Mouse (Mus musculus): ENCODE measurements around the gene Epha1. TPM values are rescaled to one million over a fixed set of nuclear protein-coding genes. Genes with fewer than 3 reads are reported as not detected.

The Epha1 gene
- polyA plus RNA-seq, 1 experiment from 2014 or later, result 9.4 TPM

Other genes with a start within 250 kb of the Epha1 start
- gene Tas2r139, start 232.3 kb downstream of the Epha1 start, polyA plus RNA-seq (2015; fragmentation: Nextera tagmentation; extraction: Ambion mirVana), result not detected in 2 replicates
- gene Tas2r144, start 157.9 kb downstream of the Epha1 start, polyA plus RNA-seq (2015; fragmentation: Nextera tagmentation; extraction: Ambion mirVana), result not detected in 2 replicates
- 22.6 and 25.6 TPM in 2 replicates for gene Gstk1, start 127.3 kb downstream of the Epha1 start, polyA plus RNA-seq (2015; fragmentation: Nextera tagmentation; extraction: Ambion mirVana)
- 0.93 and 0.99 TPM in 2 replicates for gene Tmem139, start 111.3 kb downstream of the Epha1 start, polyA plus RNA-seq (2015; fragmentation: Nextera tagmentation; extraction: Ambion mirVana)
- 63.0 and 64.7 TPM in 2 replicates for gene Casp2, start 108.3 kb downstream of the Epha1 start, polyA plus RNA-seq (2015; fragmentation: Nextera tagmentation; extraction: Ambion mirVana)
- gene Clcn1, start 86.6 kb downstream of the Epha1 start, polyA plus RNA-seq (2015; fragmentation: Nextera tagmentation; extraction: Ambion mirVana), result 0.32 and 0.46 TPM in 2 replicates
- 0.45 and 0.56 TPM in 2 replicates for gene Fam131b, start 48.6 kb downstream of the Epha1 start, polyA plus RNA-seq (2015; fragmentation: Nextera tagmentation; extraction: Ambion mirVana)
- gene Zyx, start 23.6 kb downstream of the Epha1 start, polyA plus RNA-seq (2015; fragmentation: Nextera tagmentation; extraction: Ambion mirVana), result 118 and 123 TPM in 2 replicates
- not detected in 2 replicates for gene Tas2r143, start 27.0 kb upstream of the Epha1 start, polyA plus RNA-seq (2015; fragmentation: Nextera tagmentation; extraction: Ambion mirVana)
- not detected in 2 replicates for gene Tas2r135, start 32.2 kb upstream of the Epha1 start, polyA plus RNA-seq (2015; fragmentation: Nextera tagmentation; extraction: Ambion mirVana)
- gene Tas2r126, start 61.3 kb upstream of the Epha1 start, polyA plus RNA-seq (2015; fragmentation: Nextera tagmentation; extraction: Ambion mirVana), result not detected in 2 replicates
- not detected in 2 replicates for gene Olfr458, start 91.9 kb upstream of the Epha1 start, polyA plus RNA-seq (2015; fragmentation: Nextera tagmentation; extraction: Ambion mirVana)
- not detected in 2 replicates for gene Olfr457, start 103.1 kb upstream of the Epha1 start, polyA plus RNA-seq (2015; fragmentation: Nextera tagmentation; extraction: Ambion mirVana)
- not detected in 2 replicates for gene Olfr456, start 113.9 kb upstream of the Epha1 start, polyA plus RNA-seq (2015; fragmentation: Nextera tagmentation; extraction: Ambion mirVana)
- not detected in 2 replicates for gene Olfr455, start 174.3 kb upstream of the Epha1 start, polyA plus RNA-seq (2015; fragmentation: Nextera tagmentation; extraction: Ambion mirVana)
- gene Tcaf3, start 224.4 kb upstream of the Epha1 start, polyA plus RNA-seq (2015; fragmentation: Nextera tagmentation; extraction: Ambion mirVana), result not detected in 2 replicates

All from limb, embryonic 13.5 days (tissue).